Mouse (Mus musculus): ENCODE measurements around the gene Ror2.

GRCm38 (mm10) chr13:53163060-53163459 is 122.9 kb downstream of the Ror2 start:
- TF ChIP-seq POLR2A (IDR thresholded peaks at IDR 0.05; ENCODE audit: borderline replicate concordance, control insufficient read depth, low read depth, low read length): no peak
- TF ChIP-seq CTCF (IDR thresholded peaks at IDR 0.05; ENCODE audit: control insufficient read depth, insufficient read depth, low read length): no peak

Measured in bone marrow, adult 2 months (tissue).